Mouse (Mus musculus) liver, postnatal 0 days (tissue): Measurements from ENCODE around the gene Osbpl9. TPM values are rescaled to one million over a fixed set of nuclear protein-coding genes. Genes with fewer than 3 reads are reported as not detected.

Source experiments
- ATAC-seq: fragments of 200-750 bp; cut with Nextera tagmentation; 2 replicates; pipeline ENCODE4 v1.8.0; 2017; ENCODE audit warnings: mild to moderate bottlenecking, moderate library complexity
- DNase-seq: peaks from one replicate; pipeline ENCODE4 v3.0.0-alpha.2; 2016
- H3K27ac ChIP-seq: fragments of 300-500 bp; sonication (generic); 2 replicates; pipeline ENCODE4 v1.5.1; 2014; ENCODE audit warnings: antibody characterized with exemption, moderate library complexity, mild to moderate bottlenecking, low read depth
- H3K27me3 ChIP-seq: fragments of 300-500 bp; sonication (generic); 2 replicates; pipeline ENCODE4 v1.6.1; 2014; ENCODE audit warnings: low read length, control low read depth, mixed read lengths; ENCODE audit not compliant: insufficient read depth
- H3K36me3 ChIP-seq: fragments of 300-500 bp; sonication (generic); replicated peaks from 2 replicates; pipeline ENCODE4 v1.6.1; 2014; ENCODE audit warnings: mild to moderate bottlenecking, control low read depth, low read length, moderate library complexity, mixed read lengths; ENCODE audit not compliant: insufficient read depth
- H3K4me1 ChIP-seq: fragments of 300-500 bp; sonication (generic); 2 replicates; pipeline ENCODE4 v1.6.1; 2014; ENCODE audit warnings: antibody characterized with exemption, mild to moderate bottlenecking, control low read depth; ENCODE audit not compliant: insufficient read depth
- H3K4me2 ChIP-seq: fragments of 300-500 bp; sonication (generic); 2 replicates; pipeline ENCODE4 v1.6.1; 2014; ENCODE audit warnings: low read depth, mild to moderate bottlenecking, low read length, moderate library complexity, mixed read lengths
- H3K4me3 ChIP-seq: fragments of 300-500 bp; sonication (generic); 2 replicates; pipeline ENCODE4 v1.5.1; 2014; ENCODE audit warnings: low read depth, low read length
- H3K9ac ChIP-seq: fragments of 300-500 bp; sonication (generic); replicated peaks from 2 replicates; pipeline ENCODE4 v1.6.1; 2014; ENCODE audit warnings: mild to moderate bottlenecking, moderate library complexity
- H3K9me3 ChIP-seq: fragments of 300-500 bp; sonication (generic); 2 replicates; pipeline ENCODE4 v1.6.1; 2016; ENCODE audit warnings: mild to moderate bottlenecking, control low read depth, low read length, mixed read lengths
- CTCF ChIP-seq: sonication (generic); IDR thresholded peaks from 2 replicates; pipeline ENCODE4 v1.5.1; 2016; ENCODE audit warnings: antibody characterized with exemption, low read depth
- EP300 ChIP-seq: IDR thresholded peaks from 2 replicates; pipeline ENCODE4 v1.6.1; 2016; ENCODE audit warnings: antibody characterized with exemption, low read depth, mild to moderate bottlenecking
- WGBS: fragments of 180-500 bp; shearing (Covaris S2); extraction: QIAGEN DNeasy Blood & Tissue Kit; methylation state at CpG from one replicate; pipeline ENCODE4 v1.1.7; 2014; ENCODE audit not compliant: insufficient replicate concordance; 5-methylcytosine and 5-hydroxymethylcytosine counted together
- polyA plus RNA-seq: library from polyadenylated mRNA; unstranded; fragments of >200 nt; fragmentation: Nextera tagmentation; extraction: Ambion mirVana; gene quantifications from 2 replicates; pipeline ENCODE4 v1.2.1, GENCODE M21; 2015

The Osbpl9 gene
- polyA plus RNA-seq, 1 experiment from 2014 or later = 28.2 TPM

DNA sequence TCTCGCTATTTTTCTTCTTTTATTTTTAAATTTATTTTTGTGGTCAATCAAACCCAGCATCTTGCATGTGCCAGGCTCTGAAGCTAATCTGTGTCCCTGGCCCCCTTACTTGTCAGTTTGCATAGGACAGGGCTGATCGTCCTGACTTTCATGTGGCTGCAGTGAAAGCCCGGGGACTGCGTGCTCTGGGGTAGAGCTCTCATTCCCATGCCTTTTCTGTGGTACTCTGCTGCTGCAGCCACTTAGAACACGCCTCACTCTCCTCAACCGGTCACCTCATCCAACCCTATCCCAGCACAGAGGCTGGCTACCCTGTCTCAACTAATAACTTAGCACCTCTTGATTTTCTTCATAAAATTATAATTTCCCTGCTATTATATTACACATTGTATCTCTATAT lies 23.5 kb upstream of the Osbpl9 start:
- no peaks in the 10 kb centered on the region for H3K4me1 ChIP-seq
- ATAC-seq = no peak
- no peaks in the 10 kb centered on the region for H3K9me3 ChIP-seq
- H3K4me3 ChIP-seq = no peak overlapping the region
- no peak overlapping the region for H3K9ac ChIP-seq
- H3K27me3 ChIP-seq = no peaks in the 10 kb centered on the region
- no peaks in the 10 kb centered on the region for H3K36me3 ChIP-seq
- TF ChIP-seq EP300 (no peak), CTCF (no peak)
- no peak overlapping the region for H3K4me2 ChIP-seq
- 80% methylated on average over 6 of the region's 6 CpGs for WGBS
- H3K27ac ChIP-seq = no peak overlapping the region
- DNase-seq = no peak

DNA sequence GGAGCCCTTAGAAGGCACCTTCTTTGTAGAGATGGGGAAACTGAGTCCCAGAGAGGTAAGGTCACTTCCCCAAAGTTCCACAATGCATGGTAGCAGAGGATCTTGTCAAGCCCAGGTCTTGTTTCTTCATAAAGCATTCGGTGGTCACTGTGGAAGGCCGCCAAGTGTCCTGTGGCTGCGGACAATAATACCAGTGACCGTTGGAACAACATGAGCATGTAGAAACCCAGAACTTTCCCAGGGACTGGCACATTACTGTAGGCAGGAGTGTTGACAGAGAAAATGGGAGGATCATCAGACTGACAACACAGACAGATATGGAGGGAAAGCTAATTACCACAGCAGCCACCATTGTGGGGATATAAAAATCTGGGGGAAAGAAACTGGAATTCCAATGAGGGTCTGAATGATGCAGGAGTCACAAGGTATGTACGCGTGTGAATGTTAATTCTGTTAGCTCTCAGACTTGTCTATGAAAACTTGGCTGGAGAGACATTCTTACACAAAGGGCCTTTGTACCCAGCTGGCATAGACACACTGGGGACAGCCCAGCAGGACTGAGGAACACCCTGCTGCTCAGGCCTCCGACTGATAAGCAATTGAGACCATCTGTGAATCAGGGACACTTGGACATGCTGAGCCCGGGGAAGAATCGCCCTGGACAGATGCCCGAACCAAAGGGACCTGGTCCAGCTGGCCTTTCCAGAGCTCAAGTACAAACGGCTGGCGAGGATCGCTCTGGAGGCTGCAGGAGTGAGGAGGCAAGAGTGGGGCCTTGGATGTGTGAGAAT lies 22.9 kb upstream of the Osbpl9 start:
- Histone ChIP-seq H3K4me1 (no peaks in the 10 kb centered on the region), H3K27me3 (no peaks in the 10 kb centered on the region), H3K9me3 (no peaks in the 10 kb centered on the region), H3K36me3 (no peaks in the 10 kb centered on the region), H3K4me3 (no peak overlapping the region), H3K9ac (no peak overlapping the region), H3K27ac (no peak overlapping the region), H3K4me2 (no peak overlapping the region)
- TF ChIP-seq CTCF (no peak), EP300 (no peak)
- DNase-seq = no peak
- WGBS = 77% methylated on average over 13 of the region's 13 CpGs
- ATAC-seq = no peak

DNA sequence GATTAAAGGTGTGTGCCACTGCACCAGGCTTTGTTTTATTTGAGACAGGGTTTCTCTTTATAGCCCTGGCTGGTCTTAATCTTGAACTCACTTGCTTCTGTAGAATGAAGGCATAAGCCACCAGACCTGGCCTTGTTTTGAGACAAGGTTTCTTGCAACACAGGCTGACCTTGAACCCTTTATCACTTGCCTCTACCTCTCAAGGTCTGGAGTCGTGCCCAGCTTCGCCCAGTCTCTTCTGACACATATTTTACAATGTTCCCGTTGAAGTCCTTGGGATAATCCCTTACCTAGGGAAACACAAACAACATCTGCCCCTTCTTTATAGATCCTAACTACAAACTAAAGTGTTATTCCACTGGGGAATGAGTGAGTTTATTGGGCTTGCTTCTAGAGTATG lies 19.9 kb upstream of the Osbpl9 start:
- no peak for ATAC-seq
- H3K9me3 ChIP-seq = no peaks in the 10 kb centered on the region
- H3K36me3 ChIP-seq = no peaks in the 10 kb centered on the region
- 61% methylated on average over 3 of the region's 3 CpGs for WGBS
- no peaks in the 10 kb centered on the region for H3K27me3 ChIP-seq
- DNase-seq = no peak
- no peak for TF ChIP-seq EP300
- no peak for TF ChIP-seq CTCF
- H3K4me1 ChIP-seq = no peaks in the 10 kb centered on the region
- no peak overlapping the region for H3K4me3 ChIP-seq
- no peak overlapping the region for H3K9ac ChIP-seq
- H3K27ac ChIP-seq = no peak overlapping the region
- H3K4me2 ChIP-seq = no peak overlapping the region

DNA sequence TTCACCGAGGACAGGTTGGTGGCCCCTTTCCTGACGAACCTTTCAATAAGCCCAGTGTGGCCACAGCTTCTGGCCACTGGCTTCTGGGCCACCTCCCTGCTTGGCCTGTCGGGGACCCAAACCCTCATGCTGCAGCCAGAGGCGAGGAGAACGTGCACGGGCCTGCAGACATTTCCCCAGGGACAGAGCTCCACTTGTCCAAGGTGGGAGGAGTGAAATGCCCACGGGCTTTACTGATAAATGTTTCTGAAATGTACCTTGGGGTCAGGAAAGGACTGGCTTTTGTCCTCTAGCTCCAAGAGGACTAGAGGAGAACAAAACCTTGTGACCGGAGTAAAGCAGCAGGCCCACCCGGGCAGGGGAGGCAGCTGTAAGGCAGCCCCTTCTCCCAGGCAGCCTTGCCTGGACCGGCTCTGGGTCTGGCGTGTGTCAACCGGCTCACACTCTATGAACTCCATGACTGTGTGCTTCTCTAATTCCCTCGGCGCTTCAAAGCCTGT lies 18.4 kb upstream of the Osbpl9 start:
- Histone ChIP-seq H3K27me3 (no peaks in the 10 kb centered on the region), H3K4me3 (no peak overlapping the region), H3K36me3 (no peaks in the 10 kb centered on the region), H3K9ac (no peak overlapping the region), H3K4me1 (no peaks in the 10 kb centered on the region), H3K27ac (no peak overlapping the region), H3K9me3 (no peaks in the 10 kb centered on the region), H3K4me2 (no peak overlapping the region)
- no peak for ATAC-seq
- 80% methylated on average over 14 of the region's 14 CpGs for WGBS
- no peak for DNase-seq
- TF ChIP-seq CTCF = no peak
- no peak for TF ChIP-seq EP300

DNA sequence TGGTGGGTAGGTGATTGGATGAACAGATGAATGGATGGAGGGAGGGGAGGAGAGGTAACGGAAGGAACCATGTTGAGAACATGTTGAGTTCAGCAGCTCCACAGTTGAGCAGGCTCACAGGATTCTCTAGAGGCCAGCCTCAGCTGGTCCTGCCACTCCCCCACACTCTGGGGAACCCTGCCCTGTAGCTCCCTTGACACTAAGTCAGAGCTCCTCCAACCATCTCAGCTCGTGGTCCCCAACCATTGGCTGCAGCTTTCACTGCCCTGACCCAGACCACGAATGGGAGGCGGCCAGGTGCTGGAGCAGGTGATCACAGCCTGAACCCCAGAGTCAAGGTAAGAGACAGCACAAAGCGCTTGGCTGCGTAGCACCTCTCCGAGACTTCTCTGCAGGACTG lies 15.9 kb upstream of the Osbpl9 start:
- DNase-seq = no peak
- Histone ChIP-seq H3K27me3 (no peaks in the 10 kb centered on the region), H3K4me2 (no peak overlapping the region), H3K27ac (no peak overlapping the region), H3K36me3 (no peaks in the 10 kb centered on the region), H3K9ac (no peak overlapping the region), H3K4me3 (no peak overlapping the region), H3K4me1 (peaks cover 4% of the 10 kb centered on the region; the same call in 1 of the 2 replicates), H3K9me3 (no peaks in the 10 kb centered on the region)
- no peak for TF ChIP-seq CTCF
- no peak for TF ChIP-seq EP300
- 70% methylated on average over 7 of the region's 7 CpGs for WGBS
- ATAC-seq = no peak

DNA sequence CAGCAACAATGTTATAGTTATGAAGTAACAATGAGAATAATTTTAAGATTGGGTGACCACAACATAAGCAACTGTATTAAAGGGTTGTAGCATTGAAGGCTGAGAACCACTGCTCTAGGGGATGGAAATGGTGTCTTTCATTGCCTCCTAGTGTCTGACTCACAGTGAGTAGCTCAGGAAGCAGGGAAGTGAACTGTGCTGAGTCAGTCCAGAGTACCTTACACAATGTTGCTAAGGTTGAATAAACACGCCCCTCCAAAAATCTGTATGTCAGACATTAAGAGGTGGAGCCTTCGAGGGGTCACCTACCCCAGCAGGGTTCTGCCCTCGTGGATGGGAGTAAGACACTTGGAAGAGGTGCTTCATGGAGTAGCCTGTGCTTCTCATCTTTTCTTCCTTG lies 11.9 kb upstream of the Osbpl9 start:
- Histone ChIP-seq H3K27ac (no peak overlapping the region; the same call in 1 of the 2 replicates), H3K36me3 (no peaks in the 10 kb centered on the region), H3K9ac (no peak overlapping the region), H3K27me3 (no peaks in the 10 kb centered on the region), H3K4me1 (peaks cover 4% of the 10 kb centered on the region; the same call in 1 of the 2 replicates), H3K4me2 (no peak overlapping the region), H3K4me3 (no peak overlapping the region), H3K9me3 (no peaks in the 10 kb centered on the region)
- DNase-seq = no peak
- WGBS = 64% methylated on average over 3 of the region's 3 CpGs
- 0 out of 2 replicates have a peak, but pooled peaks have one; percentile 7 for TF ChIP-seq CTCF
- no peak for TF ChIP-seq EP300
- ATAC-seq = peak; percentile 60
